Mouse (Mus musculus): Measurements from ENCODE around the gene Otop2. TPM values are rescaled to one million over a fixed set of nuclear protein-coding genes. Genes with fewer than 3 reads are reported as not detected.

The Otop2 gene
- polyA plus RNA-seq, 1 experiment, result 0.65 TPM

- DNase-seq, result no peak
- Histone ChIP-seq H3K27ac (ENCODE audit: insufficient read depth, low read length) (no peak overlapping the region), H3K4me1 (ENCODE audit: control insufficient read depth, insufficient read depth, low read length) (peaks cover 10% of the 10 kb centered on the region), H3K27me3 (ENCODE audit: control insufficient read depth, insufficient read depth, low read length) (no peaks in the 10 kb centered on the region), H3K4me3 (replicated peaks; ENCODE audit: insufficient read depth, low read depth, low read length) (no peak overlapping the region)
- TF ChIP-seq CTCF (IDR thresholded peaks at IDR 0.05; ENCODE audit: borderline replicate concordance, insufficient read depth, low read depth, low read length) (no peak), POLR2A (IDR thresholded peaks at IDR 0.05; ENCODE audit: borderline replicate concordance, insufficient read depth, low read length) (no peak)
- 12% methylated on average over 32 of the region's 32 CpGs for WGBS
Measured at GRCm38 (mm10) chr11:115323354-115323753, 16.4 kb downstream of the Otop2 start.

- H3K4me1 ChIP-seq (ENCODE audit: control insufficient read depth, insufficient read depth, low read length), result peaks cover 3% of the 10 kb centered on the region
- no peak overlapping the region for H3K4me3 ChIP-seq (replicated peaks; ENCODE audit: insufficient read depth, low read depth, low read length)
- 44% methylated on average over 7 of the region's 7 CpGs for WGBS
- DNase-seq, result no peak
- no peaks in the 10 kb centered on the region for H3K27me3 ChIP-seq (ENCODE audit: control insufficient read depth, insufficient read depth, low read length)
- no peak for TF ChIP-seq POLR2A (IDR thresholded peaks at IDR 0.05; ENCODE audit: borderline replicate concordance, insufficient read depth, low read length)
- no peak for TF ChIP-seq CTCF (IDR thresholded peaks at IDR 0.05; ENCODE audit: borderline replicate concordance, insufficient read depth, low read depth, low read length)
- H3K27ac ChIP-seq (ENCODE audit: insufficient read depth, low read length), result no peak overlapping the region
Measured at GRCm38 (mm10) chr11:115326730-115327129, 19.8 kb downstream of the Otop2 start.

- no peaks in the 10 kb centered on the region for H3K27me3 ChIP-seq (ENCODE audit: control insufficient read depth, insufficient read depth, low read length)
- no peak overlapping the region for H3K4me3 ChIP-seq (replicated peaks; ENCODE audit: insufficient read depth, low read depth, low read length)
- H3K4me1 ChIP-seq (ENCODE audit: control insufficient read depth, insufficient read depth, low read length), result no peaks in the 10 kb centered on the region
- WGBS, result 71% methylated on average over 15 of the region's 15 CpGs
- TF ChIP-seq CTCF (IDR thresholded peaks at IDR 0.05; ENCODE audit: borderline replicate concordance, insufficient read depth, low read depth, low read length) (no peak), POLR2A (IDR thresholded peaks at IDR 0.05; ENCODE audit: borderline replicate concordance, insufficient read depth, low read length) (no peak)
- DNase-seq, result no peak
- no peak overlapping the region for H3K27ac ChIP-seq (ENCODE audit: insufficient read depth, low read length)
Measured at GRCm38 (mm10) chr11:115329339-115329738, 22.4 kb downstream of the Otop2 start.

- Histone ChIP-seq H3K27ac (ENCODE audit: insufficient read depth, low read length) (no peak within 1 kb of the TSS), H3K4me1 (ENCODE audit: control insufficient read depth, insufficient read depth, low read length) (peaks cover 7% of the 10 kb centered on the region; the same call in 1 of the 2 replicates), H3K4me3 (replicated peaks; ENCODE audit: insufficient read depth, low read depth, low read length) (no peak within 1 kb of the TSS), H3K27me3 (ENCODE audit: control insufficient read depth, insufficient read depth, low read length) (no peaks in the 10 kb centered on the region)
- TF ChIP-seq CTCF (IDR thresholded peaks at IDR 0.05; ENCODE audit: borderline replicate concordance, insufficient read depth, low read depth, low read length) (no peak), POLR2A (IDR thresholded peaks at IDR 0.05; ENCODE audit: borderline replicate concordance, insufficient read depth, low read length) (no peak)
- WGBS, result 5% methylated on average over 29 of the region's 29 CpGs
- DNase-seq, result no peak
Measured at GRCm38 (mm10) chr11:115334531-115334930, 27.6 kb downstream of the Otop2 start, which contains the start of gene Otop3. Gene Otop3 (plus strand): TSS chr11:115334731.

GRCm38 (mm10) chr11:115335223-115335622, 28.3 kb downstream of the Otop2 start:
- TF ChIP-seq POLR2A (IDR thresholded peaks at IDR 0.05; ENCODE audit: borderline replicate concordance, insufficient read depth, low read length), result no peak
- H3K4me1 ChIP-seq (ENCODE audit: control insufficient read depth, insufficient read depth, low read length), result peaks cover 7% of the 10 kb centered on the region; the same call in 1 of the 2 replicates
- WGBS, result 18% methylated on average over 12 of the region's 12 CpGs
- H3K27me3 ChIP-seq (ENCODE audit: control insufficient read depth, insufficient read depth, low read length), result no peaks in the 10 kb centered on the region
- DNase-seq, result no peak
- H3K27ac ChIP-seq (ENCODE audit: insufficient read depth, low read length), result no peak overlapping the region
- no peak overlapping the region for H3K4me3 ChIP-seq (replicated peaks; ENCODE audit: insufficient read depth, low read depth, low read length)

GRCm38 (mm10) chr11:115336115-115336514, 29.2 kb downstream of the Otop2 start:
- 34% methylated on average over 6 of the region's 6 CpGs for WGBS
- no peak for TF ChIP-seq CTCF (IDR thresholded peaks at IDR 0.05; ENCODE audit: borderline replicate concordance, insufficient read depth, low read depth, low read length)
- no peak for TF ChIP-seq POLR2A (IDR thresholded peaks at IDR 0.05; ENCODE audit: borderline replicate concordance, insufficient read depth, low read length)
- peaks cover 7% of the 10 kb centered on the region; the same call in 1 of the 2 replicates for H3K4me1 ChIP-seq (ENCODE audit: control insufficient read depth, insufficient read depth, low read length)

GRCm38 (mm10) chr11:115337350-115337749, 30.4 kb downstream of the Otop2 start:
- no peak for DNase-seq
- TF ChIP-seq POLR2A (IDR thresholded peaks at IDR 0.05; ENCODE audit: borderline replicate concordance, insufficient read depth, low read length) (no peak), CTCF (IDR thresholded peaks at IDR 0.05; ENCODE audit: borderline replicate concordance, insufficient read depth, low read depth, low read length) (no peak)
- H3K27me3 ChIP-seq (ENCODE audit: control insufficient read depth, insufficient read depth, low read length), result no peaks in the 10 kb centered on the region
- H3K27ac ChIP-seq (ENCODE audit: insufficient read depth, low read length), result no peak overlapping the region
- peaks cover 9% of the 10 kb centered on the region for H3K4me1 ChIP-seq (ENCODE audit: control insufficient read depth, insufficient read depth, low read length)
- no peak overlapping the region for H3K4me3 ChIP-seq (replicated peaks; ENCODE audit: insufficient read depth, low read depth, low read length)
- 76% methylated on average over 3 of the region's 3 CpGs for WGBS

More at GRCm38 (mm10) chr11:115336115-115336514, 29.2 kb downstream of the Otop2 start:
- H3K27ac ChIP-seq (ENCODE audit: insufficient read depth, low read length), result no peak overlapping the region
- H3K4me3 ChIP-seq (replicated peaks; ENCODE audit: insufficient read depth, low read depth, low read length), result no peak overlapping the region
- no peak for DNase-seq
- H3K27me3 ChIP-seq (ENCODE audit: control insufficient read depth, insufficient read depth, low read length), result no peaks in the 10 kb centered on the region

GRCm38 (mm10) chr11:115337826-115338225, 30.9 kb downstream of the Otop2 start:
- H3K4me3 ChIP-seq (replicated peaks; ENCODE audit: insufficient read depth, low read depth, low read length), result no peak overlapping the region

More at GRCm38 (mm10) chr11:115337826-115338225, 30.9 kb downstream of the Otop2 start:
- no peak overlapping the region for H3K27ac ChIP-seq (ENCODE audit: insufficient read depth, low read length)
- no peak for TF ChIP-seq CTCF (IDR thresholded peaks at IDR 0.05; ENCODE audit: borderline replicate concordance, insufficient read depth, low read depth, low read length)
- no peak for TF ChIP-seq POLR2A (IDR thresholded peaks at IDR 0.05; ENCODE audit: borderline replicate concordance, insufficient read depth, low read length)
- WGBS, result 67% methylated on average over 1 of the region's 1 CpGs
- H3K27me3 ChIP-seq (ENCODE audit: control insufficient read depth, insufficient read depth, low read length), result no peaks in the 10 kb centered on the region
- DNase-seq, result no peak
- H3K4me1 ChIP-seq (ENCODE audit: control insufficient read depth, insufficient read depth, low read length), result peaks cover 9% of the 10 kb centered on the region

All from cerebellum, adult 2 months (tissue).